Mouse (Mus musculus): ENCODE measurements at regions not wholly inside any gene's neighbourhood (a gene's known extent, or its start where the extent isn't known, plus 50 kb on each side); places are given as distances from the start of the nearest gene placed in this dataset.

- Histone ChIP-seq H3K4me1 (peaks cover 34% of the 10 kb centered on the region), H3K27ac (no peak overlapping the region)
- WGBS, result 90% methylated on average over 10 of the region's 10 CpGs
Observed at GRCm38 (mm10) chr13:51277515-51277914, 106.7 kb downstream of the Nxnl2 start.

GRCm38 (mm10) chr13:51279642-51280387 lies 109.0 kb downstream of the Nxnl2 start:
- H3K9me3 ChIP-seq, result peaks cover 6% of the 10 kb centered on the region; the same call in 1 of the 2 replicates
- no peaks in the 10 kb centered on the region for H3K36me3 ChIP-seq (replicated peaks)
- H3K27me3 ChIP-seq (ENCODE audit: poor library complexity, severe bottlenecking), result no peaks in the 10 kb centered on the region
- H3K4me1 ChIP-seq, result peaks cover 31% of the 10 kb centered on the region
- WGBS, result 56% methylated on average over 8 of the region's 8 CpGs
- no peak overlapping the region for H3K4me3 ChIP-seq
- H3K27ac ChIP-seq, result peak overlapping the region; percentile 82
- DNase-seq (ENCODE audit: extremely low spot score, low spot score), result peak; percentile 50

More at GRCm38 (mm10) chr13:51277515-51277914, 106.7 kb downstream of the Nxnl2 start:
- Histone ChIP-seq H3K36me3 (replicated peaks) (no peaks in the 10 kb centered on the region), H3K9me3 (no peaks in the 10 kb centered on the region), H3K4me3 (no peak overlapping the region), H3K27me3 (ENCODE audit: poor library complexity, severe bottlenecking) (no peaks in the 10 kb centered on the region)
- DNase-seq (ENCODE audit: extremely low spot score, low spot score), result no peak

DNA sequence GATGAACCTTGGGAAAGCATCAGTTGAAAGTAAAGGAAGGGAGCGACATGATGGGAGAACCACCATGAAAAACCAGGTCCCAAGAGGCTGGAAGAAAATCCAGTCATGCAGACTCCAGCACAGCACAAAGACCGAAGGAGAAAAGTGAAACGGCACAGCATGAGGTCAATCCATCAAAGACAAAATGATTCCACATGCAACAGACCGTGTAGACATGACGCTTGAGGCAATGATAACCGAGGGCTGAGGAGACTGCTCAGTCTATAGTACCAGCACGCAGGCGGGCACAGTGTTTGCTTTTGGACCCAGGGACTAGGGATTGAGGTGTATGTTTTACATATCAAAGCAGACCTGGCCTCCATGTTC lies 109.5 kb downstream of the Nxnl2 start:
- H3K27ac ChIP-seq, result peak overlapping the region; percentile 82
- peaks cover 7% of the 10 kb centered on the region; the same call in 1 of the 2 replicates for H3K9me3 ChIP-seq
- 64% methylated on average over 8 of the region's 8 CpGs for WGBS
- no peaks in the 10 kb centered on the region for H3K36me3 ChIP-seq (replicated peaks)
- H3K27me3 ChIP-seq (ENCODE audit: poor library complexity, severe bottlenecking), result no peaks in the 10 kb centered on the region
- peak; percentile 26 for DNase-seq (ENCODE audit: extremely low spot score, low spot score)
- no peak overlapping the region for H3K4me3 ChIP-seq
- peaks cover 29% of the 10 kb centered on the region for H3K4me1 ChIP-seq

DNA sequence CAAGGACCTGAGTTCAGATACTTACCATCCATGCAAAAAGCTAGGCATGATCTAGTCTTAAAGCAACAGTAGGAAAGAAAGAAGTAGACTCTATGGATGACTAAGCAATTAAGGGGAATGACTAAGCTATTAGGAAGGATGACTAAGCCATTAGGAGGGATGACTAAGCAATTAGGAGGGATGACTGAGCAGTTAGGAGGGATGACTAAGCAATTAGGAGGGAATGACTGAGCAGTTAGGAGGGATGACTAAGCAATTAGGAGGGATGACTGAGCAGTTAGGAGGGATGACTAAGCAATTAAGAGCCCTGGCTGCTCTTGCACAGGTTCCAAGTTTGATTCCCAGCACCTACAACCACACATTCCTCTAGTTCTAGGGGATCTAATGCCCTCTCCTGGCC lies 113.9 kb downstream of the Nxnl2 start:
- H3K27me3 ChIP-seq (ENCODE audit: poor library complexity, severe bottlenecking), result no peaks in the 10 kb centered on the region
- DNase-seq (ENCODE audit: extremely low spot score, low spot score), result no peak

GRCm38 (mm10) chr13:51289442-51289841 lies 118.6 kb downstream of the Nxnl2 start:
- 80% methylated on average over 4 of the region's 4 CpGs for WGBS
- no peak overlapping the region for H3K27ac ChIP-seq
- H3K9me3 ChIP-seq, result peaks cover 4% of the 10 kb centered on the region; the same call in 1 of the 2 replicates
- H3K4me1 ChIP-seq, result no peaks in the 10 kb centered on the region
- H3K27me3 ChIP-seq (ENCODE audit: poor library complexity, severe bottlenecking), result no peaks in the 10 kb centered on the region
- H3K36me3 ChIP-seq (replicated peaks), result no peaks in the 10 kb centered on the region
- no peak overlapping the region for H3K4me3 ChIP-seq
- no peak for DNase-seq (ENCODE audit: extremely low spot score, low spot score)

More for the DNA sequence above, 113.9 kb downstream of the Nxnl2 start:
- no peaks in the 10 kb centered on the region for H3K36me3 ChIP-seq (replicated peaks)
- peaks cover 7% of the 10 kb centered on the region; the same call in 1 of the 2 replicates for H3K9me3 ChIP-seq
- H3K4me1 ChIP-seq, result peaks cover 14% of the 10 kb centered on the region
- no peak overlapping the region for H3K27ac ChIP-seq
- no peak overlapping the region for H3K4me3 ChIP-seq

GRCm38 (mm10) chr13:51290021-51290424 lies 118.4 kb upstream of the S1pr3 start:
- no peak overlapping the region for H3K4me3 ChIP-seq
- no peaks in the 10 kb centered on the region for H3K36me3 ChIP-seq (replicated peaks)
- no peaks in the 10 kb centered on the region for H3K9me3 ChIP-seq
- DNase-seq (ENCODE audit: extremely low spot score, low spot score), result no peak
- H3K27ac ChIP-seq, result no peak overlapping the region
- no peaks in the 10 kb centered on the region for H3K27me3 ChIP-seq (ENCODE audit: poor library complexity, severe bottlenecking)
- 92% methylated on average over 7 of the region's 7 CpGs for WGBS
- H3K4me1 ChIP-seq, result no peaks in the 10 kb centered on the region

DNA sequence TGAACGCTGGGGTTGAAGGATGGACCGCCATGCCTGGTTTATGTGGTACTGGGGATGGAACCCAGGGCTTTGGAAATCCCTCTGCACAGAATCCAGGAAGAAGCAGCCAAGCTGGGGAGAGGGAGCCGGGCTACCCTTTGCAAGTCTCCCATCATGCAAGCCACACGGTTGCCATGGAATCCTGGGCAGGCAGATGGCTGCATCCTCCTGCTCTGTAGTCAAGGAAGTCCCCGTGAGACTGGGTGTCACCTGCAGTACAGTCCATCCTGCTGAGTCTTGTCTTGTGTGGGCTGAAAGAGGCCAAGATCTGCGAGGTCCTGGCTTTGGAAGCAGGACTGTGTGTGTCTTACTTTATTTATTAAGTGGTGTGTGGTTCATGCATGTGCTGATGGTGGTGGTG lies 117.5 kb upstream of the S1pr3 start:
- Histone ChIP-seq H3K4me3 (no peak overlapping the region), H3K9me3 (no peaks in the 10 kb centered on the region), H3K27ac (0 out of 2 replicates have a peak overlapping the region, but pooled peaks have one; percentile 20), H3K4me1 (peaks cover 4% of the 10 kb centered on the region; the same call in 1 of the 2 replicates), H3K36me3 (replicated peaks) (no peaks in the 10 kb centered on the region), H3K27me3 (ENCODE audit: poor library complexity, severe bottlenecking) (no peaks in the 10 kb centered on the region)
- 81% methylated on average over 6 of the region's 6 CpGs for WGBS
- DNase-seq (ENCODE audit: extremely low spot score, low spot score), result no peak

GRCm38 (mm10) chr13:51293047-51293446 lies 115.4 kb upstream of the S1pr3 start:
- H3K27ac ChIP-seq, result peak overlapping the region; percentile 44

DNA sequence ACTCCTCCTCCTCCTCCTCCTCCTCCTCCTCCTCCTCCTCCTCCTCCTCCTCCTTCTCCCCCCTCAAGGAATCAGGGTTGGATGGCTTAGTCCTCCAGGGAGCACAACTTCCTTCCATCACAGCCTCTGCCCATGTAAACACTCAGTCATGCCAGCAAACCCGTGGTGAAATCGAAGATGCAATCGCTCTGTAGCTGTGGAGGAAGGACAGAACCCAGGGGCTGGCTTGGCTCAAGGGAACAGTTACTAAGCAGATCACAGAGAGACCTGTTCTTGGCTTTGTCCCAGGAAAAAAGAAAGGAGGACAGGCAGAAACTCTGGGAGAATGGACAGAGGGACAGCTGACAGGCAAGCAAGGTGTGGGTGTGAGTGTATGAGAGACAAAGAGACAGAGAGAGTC lies 112.6 kb upstream of the S1pr3 start:
- no peak overlapping the region for H3K4me3 ChIP-seq
- 91% methylated on average over 3 of the region's 3 CpGs for WGBS
- H3K27me3 ChIP-seq (ENCODE audit: poor library complexity, severe bottlenecking), result no peaks in the 10 kb centered on the region
- no peaks in the 10 kb centered on the region for H3K36me3 ChIP-seq (replicated peaks)
- H3K27ac ChIP-seq, result peak overlapping the region; percentile 35; the same call in 1 of the 2 replicates
- no peaks in the 10 kb centered on the region for H3K9me3 ChIP-seq
- H3K4me1 ChIP-seq, result peaks cover 14% of the 10 kb centered on the region
- no peak for DNase-seq (ENCODE audit: extremely low spot score, low spot score)

More at GRCm38 (mm10) chr13:51293047-51293446, 115.4 kb upstream of the S1pr3 start:
- WGBS, result 92% methylated on average over 4 of the region's 4 CpGs
- DNase-seq (ENCODE audit: extremely low spot score, low spot score), result no peak
- Histone ChIP-seq H3K36me3 (replicated peaks) (no peaks in the 10 kb centered on the region), H3K9me3 (no peaks in the 10 kb centered on the region), H3K27me3 (ENCODE audit: poor library complexity, severe bottlenecking) (no peaks in the 10 kb centered on the region), H3K4me3 (no peak overlapping the region), H3K4me1 (peaks cover 14% of the 10 kb centered on the region)

DNA sequence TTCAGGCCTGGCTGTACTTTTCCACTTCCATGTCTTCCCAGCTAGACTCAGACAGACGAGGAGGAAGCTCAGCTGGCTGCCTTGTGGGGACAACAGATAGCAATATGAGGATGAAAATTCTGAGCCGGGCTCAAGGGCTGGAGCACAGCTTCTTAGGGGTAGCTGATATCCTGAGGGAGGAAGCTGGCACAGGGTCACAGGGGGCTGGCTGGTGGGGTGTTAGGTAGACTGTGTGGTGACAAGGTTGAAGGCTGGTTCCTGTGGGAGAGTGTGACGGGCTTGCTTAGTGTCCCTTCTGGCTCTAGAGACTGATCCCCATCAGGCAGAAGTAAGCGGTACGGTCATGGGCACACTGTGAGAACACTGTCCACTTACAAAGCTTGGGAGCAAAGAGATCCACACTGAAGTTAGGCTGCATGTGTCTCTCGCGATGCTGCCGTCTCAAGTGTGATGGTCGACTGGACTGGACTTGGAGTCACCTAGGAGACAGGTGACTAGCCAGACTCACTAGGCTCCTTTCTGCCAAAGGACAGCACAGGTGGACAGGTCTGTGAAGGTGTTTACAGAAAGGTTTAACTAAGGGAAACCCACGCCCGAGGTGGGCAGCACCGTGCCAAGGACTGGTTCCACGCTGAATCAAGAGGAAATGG lies 111.1 kb upstream of the S1pr3 start:
- H3K4me1 ChIP-seq, result peaks cover 14% of the 10 kb centered on the region
- peak overlapping the region; percentile 35; the same call in 1 of the 2 replicates for H3K27ac ChIP-seq
- WGBS, result 95% methylated on average over 13 of the region's 13 CpGs
- no peaks in the 10 kb centered on the region for H3K9me3 ChIP-seq
- no peaks in the 10 kb centered on the region for H3K27me3 ChIP-seq (ENCODE audit: poor library complexity, severe bottlenecking)
- no peak overlapping the region for H3K4me3 ChIP-seq
- no peaks in the 10 kb centered on the region for H3K36me3 ChIP-seq (replicated peaks)
- DNase-seq (ENCODE audit: extremely low spot score, low spot score), result no peak

GRCm38 (mm10) chr13:51299047-51299760 lies 109.2 kb upstream of the S1pr3 start:
- Histone ChIP-seq H3K27me3 (ENCODE audit: poor library complexity, severe bottlenecking) (no peaks in the 10 kb centered on the region), H3K9me3 (no peaks in the 10 kb centered on the region), H3K36me3 (replicated peaks) (no peaks in the 10 kb centered on the region), H3K4me3 (no peak overlapping the region), H3K27ac (no peak overlapping the region), H3K4me1 (peaks cover 23% of the 10 kb centered on the region)
- 95% methylated on average over 4 of the region's 4 CpGs for WGBS
- no peak for DNase-seq (ENCODE audit: extremely low spot score, low spot score)

DNA sequence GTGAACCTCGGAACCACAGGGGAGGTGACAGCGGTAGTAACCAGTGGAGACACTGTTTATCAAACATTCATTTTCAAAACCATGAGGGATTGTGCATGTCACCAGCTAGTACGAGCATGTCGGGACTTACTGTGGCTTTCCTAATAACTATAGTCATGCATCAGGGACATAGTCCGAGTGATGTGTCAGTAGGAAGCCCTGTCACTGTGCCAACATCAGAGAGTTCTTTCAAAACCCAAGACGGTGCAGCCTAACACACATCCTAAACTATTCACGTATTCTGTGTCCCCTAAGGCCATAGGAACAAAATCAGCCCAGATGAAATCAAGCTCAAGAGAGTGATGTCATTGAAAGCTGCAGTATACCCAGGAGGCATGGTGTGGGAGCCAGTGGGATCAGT lies 107.0 kb upstream of the S1pr3 start:
- Histone ChIP-seq H3K9me3 (no peaks in the 10 kb centered on the region), H3K4me1 (peaks cover 31% of the 10 kb centered on the region), H3K27ac (no peak overlapping the region), H3K4me3 (no peak overlapping the region), H3K27me3 (ENCODE audit: poor library complexity, severe bottlenecking) (no peaks in the 10 kb centered on the region), H3K36me3 (replicated peaks) (no peaks in the 10 kb centered on the region)
- no peak for DNase-seq (ENCODE audit: extremely low spot score, low spot score)
- WGBS, result 93% methylated on average over 7 of the region's 7 CpGs

DNA sequence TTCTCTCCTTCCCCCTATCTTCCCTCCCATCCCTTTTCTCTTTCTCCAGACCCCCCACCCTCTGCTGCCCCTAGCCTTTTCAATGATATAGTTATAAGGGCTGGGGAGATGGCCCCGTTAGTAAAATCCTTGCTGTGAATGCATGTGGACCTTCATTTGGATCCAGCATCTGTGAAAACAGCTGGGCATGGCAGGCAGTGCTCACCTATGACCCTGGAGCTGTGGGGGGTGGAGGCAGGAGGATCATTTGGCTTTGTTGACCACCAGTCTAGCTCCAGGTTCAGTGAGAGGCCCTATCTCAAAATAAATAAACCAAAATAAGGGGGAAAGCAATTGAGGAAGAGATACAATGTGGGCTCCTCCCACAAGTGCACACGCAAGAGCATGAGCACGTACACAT lies 105.3 kb upstream of the S1pr3 start:
- no peak overlapping the region for H3K4me3 ChIP-seq
- H3K4me1 ChIP-seq, result peaks cover 29% of the 10 kb centered on the region
- no peak for DNase-seq (ENCODE audit: extremely low spot score, low spot score)
- H3K36me3 ChIP-seq (replicated peaks), result no peaks in the 10 kb centered on the region
- no peak overlapping the region; the same call in 1 of the 2 replicates for H3K27ac ChIP-seq
- no peaks in the 10 kb centered on the region for H3K9me3 ChIP-seq
- 69% methylated on average over 3 of the region's 3 CpGs for WGBS
- no peaks in the 10 kb centered on the region for H3K27me3 ChIP-seq (ENCODE audit: poor library complexity, severe bottlenecking)
